Mouse (Mus musculus): ENCODE measurements at regions not wholly inside any gene's neighbourhood (a gene's known extent, or its start where the extent isn't known, plus 50 kb on each side); places are given as distances from the start of the nearest gene placed in this dataset.

DNA sequence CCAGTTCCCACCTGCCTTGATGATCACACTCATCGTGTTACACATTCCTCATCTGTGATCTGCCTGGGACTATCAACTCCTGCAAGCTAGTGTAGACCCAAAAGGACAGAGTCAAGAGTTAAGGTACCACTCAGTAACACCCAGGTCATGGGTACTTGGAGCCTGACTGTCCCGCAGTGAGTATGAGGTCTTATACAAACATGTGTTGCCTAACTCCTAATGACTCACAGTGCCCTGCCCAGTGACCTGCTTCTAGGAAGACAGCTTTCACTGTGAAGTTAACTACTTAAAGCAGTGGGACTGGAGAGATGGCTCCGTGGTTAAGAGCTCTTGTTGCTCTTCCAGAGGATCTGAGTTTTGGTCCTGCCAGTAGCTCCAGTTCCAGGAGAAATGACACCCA lies 137.9 kb upstream of the Atp6ap2 start:
- H3K27me3 ChIP-seq (replicated peaks; ENCODE audit: control insufficient read depth, insufficient read depth, low read length): no peaks in the 10 kb centered on the region
- H3K4me3 ChIP-seq (ENCODE audit: low read depth, low read length): no peak overlapping the region
- DNase-seq (ENCODE audit: low spot score) (no peak), ATAC-seq (ENCODE audit: low read depth) (no peak)
- no peak overlapping the region for H3K9ac ChIP-seq (ENCODE audit: low read depth, low read length)
- no peaks in the 10 kb centered on the region for H3K36me3 ChIP-seq (ENCODE audit: control insufficient read depth, insufficient read depth, low read length)
- H3K9me3 ChIP-seq (ENCODE audit: control insufficient read depth, low read length): no peaks in the 10 kb centered on the region
- 85% methylated on average over 3 of the region's 3 CpGs for WGBS
- no peak overlapping the region for H3K4me2 ChIP-seq (ENCODE audit: low read depth, low read length)
- no peaks in the 10 kb centered on the region for H3K4me1 ChIP-seq (ENCODE audit: control insufficient read depth, insufficient read depth, low read length)
- no peak overlapping the region for H3K27ac ChIP-seq (replicated peaks; ENCODE audit: low read depth, low read length)

DNA sequence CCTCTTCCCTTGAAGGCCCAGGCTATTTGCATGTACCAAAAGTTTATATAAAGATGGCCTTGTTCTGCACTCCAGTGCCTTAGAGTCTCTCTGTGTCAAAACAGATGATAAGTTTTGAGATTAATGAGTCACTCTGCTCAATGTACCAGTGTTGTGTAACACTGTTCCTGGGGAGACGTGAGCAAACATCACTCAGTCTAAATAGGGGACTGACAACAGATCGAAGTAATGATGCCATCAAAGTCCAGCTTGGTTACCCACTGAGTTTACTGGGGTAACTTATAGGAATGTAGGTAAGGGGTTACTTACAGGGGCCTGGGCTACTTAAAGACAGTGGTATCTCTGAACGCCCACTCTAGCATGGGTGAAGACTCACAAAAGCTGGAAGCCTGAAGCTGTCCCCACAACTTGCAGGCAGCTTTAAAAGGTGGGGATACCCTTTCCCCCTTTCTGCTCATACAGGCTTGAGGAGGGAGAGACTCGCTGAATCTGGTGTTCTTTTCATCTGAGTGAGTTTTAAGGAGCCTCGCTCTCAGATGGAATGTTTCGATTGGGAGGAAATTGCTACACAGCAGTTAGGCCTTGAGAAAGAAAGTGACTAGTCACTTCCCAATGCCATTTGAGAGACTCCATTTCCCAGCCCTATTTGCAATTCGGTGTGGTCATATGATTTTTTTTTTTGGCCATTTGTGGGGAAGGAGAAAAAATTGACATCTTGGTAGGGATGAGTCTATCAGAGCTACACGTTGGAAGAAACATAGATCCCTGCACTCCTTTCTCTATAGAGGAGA lies 134.4 kb upstream of the Atp6ap2 start:
- 78% methylated on average over 8 of the region's 8 CpGs for whole genome bisulfite sequencing
- Histone ChIP-seq H3K36me3 (ENCODE audit: control insufficient read depth, insufficient read depth, low read length) (no peaks in the 10 kb centered on the region), H3K4me2 (ENCODE audit: low read depth, low read length) (no peak overlapping the region), H3K27me3 (replicated peaks; ENCODE audit: control insufficient read depth, insufficient read depth, low read length) (no peaks in the 10 kb centered on the region), H3K9ac (ENCODE audit: low read depth, low read length) (no peak overlapping the region), H3K4me3 (ENCODE audit: low read depth, low read length) (no peak overlapping the region), H3K9me3 (ENCODE audit: control insufficient read depth, low read length) (no peaks in the 10 kb centered on the region), H3K4me1 (ENCODE audit: control insufficient read depth, insufficient read depth, low read length) (no peaks in the 10 kb centered on the region), H3K27ac (replicated peaks; ENCODE audit: low read depth, low read length) (no peak overlapping the region)
- ATAC-seq (ENCODE audit: low read depth): no peak
- DNase-seq (ENCODE audit: low spot score): no peak

DNA sequence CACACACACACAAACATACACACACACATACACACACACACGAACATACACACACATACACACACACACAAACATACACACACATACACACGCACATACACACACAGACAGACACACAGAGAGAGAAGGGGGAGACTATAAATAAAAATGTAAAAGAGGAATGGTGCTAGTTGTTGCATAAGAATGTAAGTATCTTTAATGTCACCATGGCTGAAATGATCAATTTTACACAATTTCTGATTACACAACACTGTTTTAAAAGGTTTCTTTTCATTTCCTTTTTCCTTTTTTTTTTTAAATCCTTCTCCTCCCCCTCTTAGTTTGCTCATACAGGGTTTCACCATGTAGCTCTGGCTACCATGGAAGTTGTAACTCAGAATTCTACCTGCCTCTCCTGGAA lies 125.9 kb upstream of the Atp6ap2 start:
- H3K9me3 ChIP-seq (ENCODE audit: control insufficient read depth, low read length): no peaks in the 10 kb centered on the region
- 88% methylated on average over 2 of the region's 2 CpGs for WGBS
- no peak overlapping the region for H3K4me2 ChIP-seq (ENCODE audit: low read depth, low read length)
- H3K36me3 ChIP-seq (ENCODE audit: control insufficient read depth, insufficient read depth, low read length): no peaks in the 10 kb centered on the region
- DNase-seq (ENCODE audit: low spot score) (no peak), ATAC-seq (ENCODE audit: low read depth) (no peak)
- H3K27ac ChIP-seq (replicated peaks; ENCODE audit: low read depth, low read length): no peak overlapping the region
- no peaks in the 10 kb centered on the region; the same call in 1 of the 2 replicates for H3K27me3 ChIP-seq (replicated peaks; ENCODE audit: control insufficient read depth, insufficient read depth, low read length)
- H3K4me3 ChIP-seq (ENCODE audit: low read depth, low read length): no peak overlapping the region
- no peak overlapping the region for H3K9ac ChIP-seq (ENCODE audit: low read depth, low read length)
- no peaks in the 10 kb centered on the region for H3K4me1 ChIP-seq (ENCODE audit: control insufficient read depth, insufficient read depth, low read length)

DNA sequence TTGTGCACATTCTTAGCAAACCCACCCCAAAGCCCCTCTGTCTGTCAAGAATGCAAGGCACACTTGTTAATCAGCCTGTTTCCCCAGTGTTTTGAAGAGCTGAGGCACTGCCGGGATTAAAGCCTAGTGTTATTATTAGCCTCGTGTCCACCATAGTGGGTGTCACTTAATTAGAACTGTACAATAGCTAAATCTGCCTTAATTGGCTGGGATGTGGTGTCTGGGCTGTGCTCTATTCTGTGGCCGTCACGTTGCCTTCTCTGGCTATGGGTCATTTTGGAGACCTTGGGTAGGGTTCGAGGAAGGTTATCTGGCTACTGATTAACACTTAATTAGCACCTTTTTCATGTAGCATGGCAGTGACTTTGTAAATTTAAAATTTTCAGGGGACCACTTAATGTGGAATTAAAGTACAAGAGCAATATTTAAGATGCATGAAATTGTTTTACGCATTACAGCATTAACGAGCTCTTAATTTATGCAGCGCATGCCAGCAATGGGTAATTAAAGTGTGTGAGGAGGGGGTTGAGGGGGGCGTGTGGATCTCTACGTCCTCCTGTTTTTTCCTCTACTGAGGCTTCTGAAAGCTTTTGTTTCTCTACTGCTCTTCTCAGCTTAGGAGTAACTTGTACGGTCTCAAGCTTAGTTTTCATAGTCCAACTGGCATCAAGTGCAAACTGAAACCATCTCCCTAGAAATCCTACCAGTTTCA lies 124.5 kb upstream of the Atp6ap2 start:
- no peaks in the 10 kb centered on the region for H3K9me3 ChIP-seq (ENCODE audit: control insufficient read depth, low read length)
- no peaks in the 10 kb centered on the region; the same call in 1 of the 2 replicates for H3K27me3 ChIP-seq (replicated peaks; ENCODE audit: control insufficient read depth, insufficient read depth, low read length)
- 75% methylated on average over 11 of the region's 11 CpGs for WGBS
- ATAC-seq (ENCODE audit: low read depth) (no peak), DNase-seq (ENCODE audit: low spot score) (no peak)
- H3K4me2 ChIP-seq (ENCODE audit: low read depth, low read length): no peak overlapping the region
- no peak overlapping the region for H3K9ac ChIP-seq (ENCODE audit: low read depth, low read length)
- 0 out of 2 replicates have a peak, but pooled peaks cover 7% of the 10 kb centered on the region for H3K4me1 ChIP-seq (ENCODE audit: control insufficient read depth, insufficient read depth, low read length)
- no peak overlapping the region for H3K4me3 ChIP-seq (ENCODE audit: low read depth, low read length)
- H3K36me3 ChIP-seq (ENCODE audit: control insufficient read depth, insufficient read depth, low read length): no peaks in the 10 kb centered on the region
- no peak overlapping the region for H3K27ac ChIP-seq (replicated peaks; ENCODE audit: low read depth, low read length)

DNA sequence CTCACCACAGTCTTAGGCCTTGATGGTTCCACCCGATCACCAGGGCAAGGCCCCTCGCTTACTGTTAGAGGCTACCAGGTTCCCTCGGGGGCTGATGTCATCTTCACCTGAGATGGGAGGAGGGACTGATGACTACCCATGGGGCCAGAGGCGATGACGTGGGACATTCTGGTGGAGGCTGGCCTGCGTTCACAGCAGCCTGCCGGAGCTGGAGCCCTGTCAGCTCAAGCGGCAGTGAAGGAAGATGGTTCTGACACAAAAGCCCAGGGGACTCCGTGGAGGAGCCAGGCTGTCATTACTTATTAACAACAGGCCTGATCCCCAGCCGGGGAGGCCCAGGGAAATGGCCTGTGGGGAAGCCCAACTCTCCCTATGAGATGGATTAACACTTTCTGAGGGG lies 121.3 kb upstream of the Atp6ap2 start:
- Histone ChIP-seq H3K4me3 (ENCODE audit: low read depth, low read length) (no peak overlapping the region), H3K9ac (ENCODE audit: low read depth, low read length) (no peak overlapping the region), H3K4me1 (ENCODE audit: control insufficient read depth, insufficient read depth, low read length) (0 out of 2 replicates have a peak, but pooled peaks cover 7% of the 10 kb centered on the region), H3K27me3 (replicated peaks; ENCODE audit: control insufficient read depth, insufficient read depth, low read length) (no peaks in the 10 kb centered on the region; the same call in 1 of the 2 replicates), H3K9me3 (ENCODE audit: control insufficient read depth, low read length) (no peaks in the 10 kb centered on the region), H3K4me2 (ENCODE audit: low read depth, low read length) (no peak overlapping the region), H3K27ac (replicated peaks; ENCODE audit: low read depth, low read length) (peak overlapping the region; percentile 39; the same call in 1 of the 2 replicates), H3K36me3 (ENCODE audit: control insufficient read depth, insufficient read depth, low read length) (no peaks in the 10 kb centered on the region)
- peak; percentile 81 for ATAC-seq (ENCODE audit: low read depth)
- 36% methylated on average over 7 of the region's 10 CpGs for WGBS
- DNase-seq (ENCODE audit: low spot score): peak; percentile 65

DNA sequence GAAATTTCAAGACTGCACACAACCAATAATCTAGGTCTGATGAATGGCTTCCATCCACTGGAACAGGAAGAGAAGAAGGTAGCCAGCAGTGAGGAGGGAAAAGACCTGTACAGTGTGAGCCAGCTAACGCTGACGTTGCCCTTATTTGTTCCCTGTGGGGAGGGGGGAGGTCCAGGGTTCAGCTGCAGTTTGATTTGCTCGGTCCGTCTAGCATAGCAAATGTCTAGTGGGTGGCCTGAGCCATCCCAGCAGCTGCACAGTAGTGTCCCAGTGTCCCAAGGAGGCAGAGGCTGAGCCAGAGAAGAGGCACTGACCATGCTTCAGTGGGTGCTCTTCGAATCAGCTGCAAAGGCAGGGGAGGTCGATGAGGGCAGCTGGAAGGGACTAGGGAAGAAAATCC lies 120.7 kb upstream of the Atp6ap2 start:
- Histone ChIP-seq H3K36me3 (ENCODE audit: control insufficient read depth, insufficient read depth, low read length) (no peaks in the 10 kb centered on the region), H3K4me3 (ENCODE audit: low read depth, low read length) (no peak overlapping the region), H3K4me2 (ENCODE audit: low read depth, low read length) (no peak overlapping the region), H3K4me1 (ENCODE audit: control insufficient read depth, insufficient read depth, low read length) (0 out of 2 replicates have a peak, but pooled peaks cover 7% of the 10 kb centered on the region), H3K27me3 (replicated peaks; ENCODE audit: control insufficient read depth, insufficient read depth, low read length) (no peaks in the 10 kb centered on the region; the same call in 1 of the 2 replicates), H3K9ac (ENCODE audit: low read depth, low read length) (no peak overlapping the region), H3K27ac (replicated peaks; ENCODE audit: low read depth, low read length) (peak overlapping the region; percentile 52; the same call in 1 of the 2 replicates), H3K9me3 (ENCODE audit: control insufficient read depth, low read length) (no peaks in the 10 kb centered on the region)
- 21% methylated on average over 6 of the region's 6 CpGs for WGBS
- ATAC-seq (ENCODE audit: low read depth) (peak; percentile 70), DNase-seq (ENCODE audit: low spot score) (peak; percentile 41)

DNA sequence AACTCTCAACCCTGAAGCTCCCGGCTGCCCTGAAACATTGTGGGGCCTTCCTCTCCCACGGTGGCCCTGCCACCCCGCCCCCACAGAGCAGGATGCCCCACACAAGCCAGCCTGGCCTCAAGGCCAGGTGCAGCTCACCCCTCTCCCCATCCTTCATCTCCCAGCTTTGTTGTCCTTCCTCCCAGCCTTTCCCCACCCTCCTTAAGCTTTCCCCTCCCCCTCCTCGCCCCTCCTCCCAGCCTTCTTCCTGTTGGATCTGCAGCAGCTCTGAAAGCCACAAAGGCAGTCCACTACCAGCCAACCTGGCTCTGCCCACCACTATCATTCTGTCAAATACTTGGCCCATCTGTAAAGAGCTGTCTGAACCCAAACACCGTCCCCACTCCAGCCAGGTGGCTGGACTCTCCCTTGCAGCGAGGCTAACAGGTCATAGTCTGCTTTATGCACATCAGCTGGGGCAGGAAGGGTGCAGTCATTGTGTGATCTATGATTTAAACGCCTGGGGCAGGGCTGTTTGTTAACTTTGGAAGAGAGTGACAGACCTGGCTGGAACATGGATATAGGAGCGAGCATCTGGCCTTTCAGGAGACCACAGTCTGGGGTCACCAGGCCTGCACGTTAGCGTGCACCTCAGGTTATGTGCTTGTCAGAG lies 119.9 kb upstream of the Atp6ap2 start:
- 28% methylated on average over 9 of the region's 10 CpGs for WGBS
- Histone ChIP-seq H3K4me2 (ENCODE audit: low read depth, low read length) (no peak overlapping the region), H3K4me1 (ENCODE audit: control insufficient read depth, insufficient read depth, low read length) (0 out of 2 replicates have a peak, but pooled peaks cover 7% of the 10 kb centered on the region), H3K4me3 (ENCODE audit: low read depth, low read length) (no peak overlapping the region), H3K27me3 (replicated peaks; ENCODE audit: control insufficient read depth, insufficient read depth, low read length) (no peaks in the 10 kb centered on the region), H3K27ac (replicated peaks; ENCODE audit: low read depth, low read length) (peak overlapping the region; percentile 52; the same call in 1 of the 2 replicates), H3K9ac (ENCODE audit: low read depth, low read length) (no peak overlapping the region), H3K9me3 (ENCODE audit: control insufficient read depth, low read length) (no peaks in the 10 kb centered on the region), H3K36me3 (ENCODE audit: control insufficient read depth, insufficient read depth, low read length) (no peaks in the 10 kb centered on the region)
- DNase-seq (ENCODE audit: low spot score) (peak; percentile 5), ATAC-seq (ENCODE audit: low read depth) (no peak)

DNA sequence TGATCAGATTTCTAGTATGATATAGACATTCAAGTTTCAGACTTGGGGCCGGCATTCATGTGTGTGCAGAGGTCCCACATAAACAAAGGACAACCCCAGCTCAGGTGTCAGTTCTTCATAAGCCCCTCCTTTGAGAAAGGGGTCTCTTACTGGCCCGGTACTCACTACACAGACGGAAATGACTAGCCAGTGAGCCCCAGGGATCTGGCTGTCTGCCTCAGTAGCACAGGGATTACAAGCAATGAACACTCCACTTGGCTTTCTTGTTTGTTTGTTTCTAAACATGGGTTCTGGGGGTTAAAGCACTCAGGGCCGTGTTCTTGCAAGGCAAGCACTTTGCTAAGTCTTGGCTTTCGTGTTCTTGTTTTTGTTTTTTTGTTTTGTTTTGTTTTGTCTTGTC lies 115.3 kb upstream of the Atp6ap2 start:
- Histone ChIP-seq H3K27ac (replicated peaks; ENCODE audit: low read depth, low read length) (no peak overlapping the region), H3K4me3 (ENCODE audit: low read depth, low read length) (no peak overlapping the region), H3K27me3 (replicated peaks; ENCODE audit: control insufficient read depth, insufficient read depth, low read length) (no peaks in the 10 kb centered on the region), H3K4me2 (ENCODE audit: low read depth, low read length) (no peak overlapping the region), H3K36me3 (ENCODE audit: control insufficient read depth, insufficient read depth, low read length) (no peaks in the 10 kb centered on the region), H3K9me3 (ENCODE audit: control insufficient read depth, low read length) (no peaks in the 10 kb centered on the region), H3K4me1 (ENCODE audit: control insufficient read depth, insufficient read depth, low read length) (0 out of 2 replicates have a peak, but pooled peaks cover 2% of the 10 kb centered on the region), H3K9ac (ENCODE audit: low read depth, low read length) (no peak overlapping the region)
- DNase-seq (ENCODE audit: low spot score): no peak
- 63% methylated on average over 5 of the region's 5 CpGs for WGBS
- no peak for ATAC-seq (ENCODE audit: low read depth)
